Mouse (Mus musculus) bone marrow macrophage, adult 2 months (primary cell): ENCODE data around the gene Fstl5. TPM values are rescaled to one million over a fixed set of nuclear protein-coding genes. Genes with fewer than 3 reads are reported as not detected.

ENCODE experiments used
- H3K27ac ChIP-seq: 2 replicates; pipeline ENCODE4 v1.5.1; 2012; ENCODE audit warnings: low read depth, low read length; ENCODE audit not compliant: insufficient read depth
- H3K4me1 ChIP-seq: 2 replicates; pipeline ENCODE4 v1.6.1; 2012; ENCODE audit warnings: low read length; ENCODE audit not compliant: control insufficient read depth, insufficient read depth
- H3K4me3 ChIP-seq: 2 replicates; pipeline ENCODE4 v1.5.1; 2012; ENCODE audit warnings: mild to moderate bottlenecking, low read length, moderate library complexity; ENCODE audit not compliant: insufficient read depth
- CTCF ChIP-seq: IDR thresholded peaks from 2 replicates; pipeline ENCODE4 v1.5.1; 2012; ENCODE audit warnings: low read depth, mild to moderate bottlenecking, low read length, moderate library complexity
- POLR2A ChIP-seq: IDR thresholded peaks from 2 replicates; pipeline ENCODE4 v1.6.1; 2012; ENCODE audit warnings: mild to moderate bottlenecking, low read depth, low read length, borderline replicate concordance
- polyA plus RNA-seq: library from polyadenylated mRNA; stranded (reverse); fragments of >200 nt; gene quantifications from 2 replicates; pipeline ENCODE4 v1.2.4, GENCODE M21; 2012; ENCODE audit not compliant: missing spikeins, insufficient read depth, insufficient read length

Gene Fstl5
- polyA plus RNA-seq, 1 experiment, result not detected

- Histone ChIP-seq H3K27ac (no peak overlapping the region), H3K4me3 (no peak overlapping the region), H3K4me1 (no peaks in the 10 kb centered on the region)
- TF ChIP-seq CTCF (no peak), POLR2A (no peak)
Measured at GRCm38 (mm10) chr3:76292993-76293392, 218.9 kb downstream of the Fstl5 start.

- Histone ChIP-seq H3K4me3 (no peak overlapping the region), H3K27ac (no peak overlapping the region), H3K4me1 (no peaks in the 10 kb centered on the region)
- no peak for TF ChIP-seq POLR2A
- no peak for TF ChIP-seq CTCF
Measured at GRCm38 (mm10) chr3:76294394-76294793, 220.3 kb downstream of the Fstl5 start.

- no peak overlapping the region for H3K27ac ChIP-seq
- H3K4me1 ChIP-seq, result no peaks in the 10 kb centered on the region
- no peak overlapping the region for H3K4me3 ChIP-seq
- no peak for TF ChIP-seq POLR2A
- no peak for TF ChIP-seq CTCF
Measured at GRCm38 (mm10) chr3:76301026-76301773, 227.1 kb downstream of the Fstl5 start.

- TF ChIP-seq CTCF (no peak), POLR2A (no peak)
- no peak overlapping the region for H3K4me3 ChIP-seq
Measured at GRCm38 (mm10) chr3:76316991-76317390, 242.9 kb downstream of the Fstl5 start.

GRCm38 (mm10) chr3:76319531-76319930 lies 245.5 kb downstream of the Fstl5 start:
- no peaks in the 10 kb centered on the region for H3K4me1 ChIP-seq
- H3K4me3 ChIP-seq, result no peak overlapping the region
- TF ChIP-seq CTCF (no peak), POLR2A (no peak)
- H3K27ac ChIP-seq, result no peak overlapping the region

More at GRCm38 (mm10) chr3:76316991-76317390, 242.9 kb downstream of the Fstl5 start:
- Histone ChIP-seq H3K27ac (no peak overlapping the region), H3K4me1 (no peaks in the 10 kb centered on the region)

- H3K27ac ChIP-seq, result no peak overlapping the region
- no peak overlapping the region for H3K4me3 ChIP-seq
- TF ChIP-seq CTCF, result no peak
- no peak for TF ChIP-seq POLR2A
- no peaks in the 10 kb centered on the region for H3K4me1 ChIP-seq
Measured at GRCm38 (mm10) chr3:76322431-76322830, 248.4 kb downstream of the Fstl5 start.

- no peak for TF ChIP-seq CTCF
- no peak for TF ChIP-seq POLR2A
- no peak overlapping the region for H3K27ac ChIP-seq
- no peak overlapping the region for H3K4me3 ChIP-seq
- no peaks in the 10 kb centered on the region for H3K4me1 ChIP-seq
Measured at GRCm38 (mm10) chr3:76336922-76337321, 262.9 kb downstream of the Fstl5 start.

- no peak for TF ChIP-seq POLR2A
- TF ChIP-seq CTCF, result no peak
- no peaks in the 10 kb centered on the region for H3K4me1 ChIP-seq
- H3K4me3 ChIP-seq, result no peak overlapping the region
- no peak overlapping the region for H3K27ac ChIP-seq
Measured at GRCm38 (mm10) chr3:76367000-76367399, 292.9 kb downstream of the Fstl5 start.

- Histone ChIP-seq H3K4me3 (no peak overlapping the region), H3K4me1 (no peaks in the 10 kb centered on the region), H3K27ac (no peak overlapping the region)
- TF ChIP-seq CTCF, result no peak
- TF ChIP-seq POLR2A, result no peak
Measured at GRCm38 (mm10) chr3:76369910-76370309, 295.8 kb downstream of the Fstl5 start.

- no peaks in the 10 kb centered on the region for H3K4me1 ChIP-seq
- TF ChIP-seq POLR2A, result no peak
- no peak for TF ChIP-seq CTCF
- no peak overlapping the region for H3K27ac ChIP-seq
- H3K4me3 ChIP-seq, result no peak overlapping the region
Measured at GRCm38 (mm10) chr3:76428775-76429372, 354.8 kb downstream of the Fstl5 start.
